Mouse (Mus musculus): ENCODE measurements at regions not wholly inside any gene's neighbourhood (a gene's known extent, or its start where the extent isn't known, plus 50 kb on each side); places are given as distances from the start of the nearest gene placed in this dataset.
"Not testable (repeated sequence)": the region's sequence is repeated elsewhere in the genome, so short reads cannot be mapped to it uniquely, and the experiment has no call there.

DNA sequence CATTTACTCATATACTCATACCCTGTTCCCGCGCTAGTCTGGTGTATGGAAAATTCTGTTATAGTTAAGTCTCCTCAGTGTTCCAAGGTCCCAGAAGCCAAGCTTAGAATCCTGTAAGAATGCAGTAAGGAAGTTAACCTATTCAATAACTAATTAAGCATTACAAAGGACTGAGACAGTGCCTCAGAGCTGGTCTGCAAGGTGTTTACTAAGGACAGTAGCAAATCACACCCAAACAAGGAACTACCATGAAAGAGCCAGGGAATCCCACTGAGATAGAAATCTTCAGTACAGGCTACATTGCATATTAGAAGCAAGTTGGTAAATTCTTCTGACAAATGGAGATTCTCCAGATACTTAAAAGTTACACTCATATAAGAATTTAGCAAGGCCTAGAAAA lies 516.7 kb upstream of the Gm10131 start:
- not testable (repeated sequence) for DNase-seq (ENCODE audit: low spot score)

DNA sequence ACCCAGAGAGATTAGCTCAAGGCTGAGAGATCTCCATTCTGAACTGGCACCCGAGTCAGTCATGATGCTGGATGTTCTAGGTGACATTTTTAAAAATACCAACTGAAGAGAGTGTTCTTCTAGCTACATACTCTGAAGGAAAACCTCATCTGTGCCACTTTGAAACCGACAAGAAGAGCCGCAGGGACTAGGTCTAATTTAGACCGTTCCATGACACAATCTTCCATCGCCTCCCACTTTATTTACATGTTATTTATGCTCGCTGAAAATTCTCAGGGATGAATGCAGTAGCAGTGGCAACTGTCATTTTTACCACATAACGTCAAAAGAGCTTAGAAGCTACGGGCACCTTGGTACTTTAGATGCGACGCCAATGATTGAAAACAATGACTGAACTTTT lies 514.1 kb upstream of the Gm10131 start:
- DNase-seq (ENCODE audit: low spot score): no peak

DNA sequence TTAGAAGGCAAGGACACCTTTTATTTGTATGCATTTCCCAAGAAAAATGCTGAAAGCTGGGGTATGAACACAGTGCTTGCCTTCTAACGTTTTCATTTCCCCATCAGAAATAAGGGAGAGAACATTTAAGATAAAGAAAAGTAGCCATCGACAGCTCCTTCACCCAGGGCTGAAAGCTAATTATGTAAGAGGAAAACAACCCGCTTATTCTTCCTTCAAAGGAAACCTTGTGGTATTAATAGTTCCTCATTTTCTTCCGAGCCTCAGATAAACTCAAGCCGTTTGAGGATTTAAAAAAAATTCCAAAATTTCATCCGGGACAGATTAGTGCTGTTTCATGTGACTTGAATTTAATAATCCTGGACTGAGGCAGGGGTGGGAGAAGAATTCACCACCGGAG lies 512.2 kb upstream of the Gm10131 start:
- no peak for DNase-seq (ENCODE audit: low spot score)

DNA sequence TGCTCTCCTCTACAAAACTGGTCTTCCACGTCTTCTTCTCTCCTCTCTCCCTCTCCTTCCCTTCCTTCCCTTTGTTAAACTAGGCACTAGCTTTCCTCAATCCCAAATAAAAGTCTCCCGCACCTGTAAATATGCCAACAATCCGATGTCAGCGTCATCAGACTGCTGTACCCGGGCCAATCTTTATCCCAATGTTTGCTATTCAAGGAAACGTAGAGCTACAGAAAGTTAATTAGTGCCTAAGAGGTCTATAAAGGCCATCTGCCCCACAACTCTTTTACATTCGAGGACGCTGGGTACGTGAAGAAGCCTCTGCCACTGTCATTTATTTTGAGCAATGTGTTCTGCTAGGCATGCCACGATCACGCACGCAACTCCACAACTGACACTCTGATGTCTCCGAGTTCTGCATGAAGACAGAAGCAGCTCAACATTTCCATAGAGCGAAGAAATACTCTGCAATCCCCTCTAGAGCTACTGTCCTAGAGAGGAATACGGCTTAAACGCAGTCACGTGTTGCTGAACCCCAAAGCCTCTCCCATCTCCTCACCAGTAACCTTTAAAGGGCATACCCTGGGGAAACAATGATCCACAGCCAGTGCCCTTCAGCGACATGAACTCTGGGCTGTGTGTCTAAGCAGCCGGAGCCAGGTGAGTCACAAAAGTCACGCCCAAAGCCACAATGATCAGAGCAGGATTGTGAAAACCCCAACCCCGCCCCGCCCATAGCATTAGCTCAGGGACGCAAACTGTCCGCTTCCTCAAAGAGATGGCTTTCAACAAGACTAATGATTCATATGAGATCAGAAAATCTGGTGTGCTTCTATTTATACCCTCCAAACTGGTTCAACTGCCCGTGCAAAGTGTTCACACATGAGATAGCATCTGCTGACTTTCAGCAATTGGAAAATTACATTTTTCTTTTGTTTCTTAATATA lies 510.9 kb upstream of the Gm10131 start:
- peak; percentile 48 for DNase-seq (ENCODE audit: low spot score)

DNA sequence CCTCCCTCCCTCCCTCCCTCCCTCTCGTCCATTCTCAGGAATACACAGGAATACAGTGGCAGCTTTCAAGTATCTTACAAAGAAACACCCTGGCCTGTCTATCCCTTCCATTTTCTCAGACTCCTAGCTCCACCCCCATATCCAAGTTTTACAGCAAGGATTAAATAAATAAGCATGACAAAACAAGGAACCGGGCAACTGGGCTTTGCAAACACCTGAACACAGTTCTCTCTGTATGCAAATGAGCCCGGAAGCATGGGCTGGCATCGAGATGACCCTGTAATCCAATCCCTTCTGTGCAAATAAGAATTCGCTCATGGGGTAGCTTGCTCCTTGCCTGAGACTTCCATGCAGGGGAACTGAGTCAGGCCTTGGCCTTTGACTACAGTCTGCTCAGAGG lies 506.5 kb upstream of the Gm10131 start:
- no peak for DNase-seq (ENCODE audit: low spot score)

DNA sequence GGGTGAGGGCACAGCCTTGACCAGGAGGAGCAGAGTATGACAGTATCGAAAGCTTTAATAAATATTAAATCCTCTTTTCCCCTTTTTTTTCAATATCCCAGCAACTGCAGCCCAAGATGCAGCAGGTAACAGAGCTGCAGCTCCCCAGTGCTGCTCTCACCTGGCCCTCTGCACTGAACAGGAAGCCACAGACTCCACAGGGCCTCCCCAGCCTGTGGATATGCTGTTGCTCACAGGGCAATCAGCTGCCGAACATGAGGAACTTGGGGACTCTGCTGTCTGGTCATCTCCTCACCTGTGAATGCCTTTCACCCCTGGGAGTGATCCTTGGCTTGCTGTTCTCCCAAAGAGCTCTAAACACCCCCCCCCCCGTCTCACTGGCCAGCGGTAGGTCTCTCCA lies 503.4 kb upstream of the Gm10131 start:
- no peak for DNase-seq (ENCODE audit: low spot score)

DNA sequence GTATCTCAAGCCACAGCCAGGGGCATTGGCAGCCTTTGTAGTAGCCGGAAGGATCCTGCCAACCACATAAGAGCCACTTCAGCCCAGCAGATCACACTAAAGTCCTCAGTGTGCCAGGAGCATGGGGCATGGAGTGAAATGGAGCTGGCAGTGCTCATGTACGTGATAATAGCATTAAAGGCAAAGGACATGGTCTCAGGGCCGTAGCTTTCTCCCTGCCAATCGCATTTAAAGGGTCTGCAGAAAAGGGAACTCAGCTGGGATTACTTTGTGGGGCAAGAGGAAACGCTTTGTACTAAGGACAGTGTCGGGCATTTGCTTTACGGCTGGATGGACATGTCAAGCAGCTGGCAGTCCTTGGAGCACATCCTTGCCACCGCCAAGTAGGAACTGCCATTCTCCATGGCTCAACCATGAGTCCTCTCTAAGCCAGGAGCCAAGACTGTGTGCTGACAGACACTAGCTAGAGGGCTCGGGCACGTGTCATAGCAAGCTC lies 502.5 kb upstream of the Gm10131 start:
- DNase-seq (ENCODE audit: low spot score): no peak

DNA sequence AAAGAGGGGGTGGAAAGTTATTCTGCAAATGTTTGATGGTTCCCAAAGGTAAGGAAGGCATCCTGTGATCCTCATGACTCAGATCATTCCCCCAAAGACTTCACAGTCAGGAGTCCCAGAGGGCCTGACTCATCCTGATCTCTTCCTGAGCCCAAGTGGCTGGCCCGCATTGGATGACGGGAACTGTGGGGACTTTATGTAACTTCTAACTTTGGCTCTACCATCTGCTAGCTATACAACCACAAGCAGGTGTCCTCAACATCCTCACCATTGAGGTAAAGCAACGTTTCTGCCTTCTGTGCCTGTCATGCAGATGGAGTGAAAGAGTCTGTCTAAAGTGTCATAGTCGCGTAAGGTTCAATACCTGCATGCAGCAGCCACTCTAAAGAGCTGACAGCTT lies 501.6 kb upstream of the Gm10131 start:
- DNase-seq (ENCODE audit: low spot score): no peak

DNA sequence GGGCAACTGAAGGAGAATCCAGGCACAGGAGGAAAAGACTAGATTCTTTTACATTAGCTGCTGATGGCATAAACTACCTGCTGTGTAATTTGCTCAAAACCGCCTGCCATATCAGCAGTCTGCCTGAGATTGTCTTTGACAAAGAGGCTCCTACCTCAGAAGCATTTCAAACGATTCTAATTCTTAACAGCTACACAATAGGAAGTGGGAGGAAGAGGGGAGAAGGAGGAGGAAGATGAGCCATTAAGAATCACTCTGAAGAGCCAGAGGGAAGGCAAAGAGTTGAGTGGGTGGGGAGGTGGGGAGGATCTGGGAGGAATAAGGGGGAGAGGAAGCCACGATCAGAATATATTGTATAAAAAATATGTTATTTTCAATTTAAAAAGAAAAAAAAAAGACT lies 500.9 kb upstream of the Gm10131 start:
- no peak for DNase-seq (ENCODE audit: low spot score)

DNA sequence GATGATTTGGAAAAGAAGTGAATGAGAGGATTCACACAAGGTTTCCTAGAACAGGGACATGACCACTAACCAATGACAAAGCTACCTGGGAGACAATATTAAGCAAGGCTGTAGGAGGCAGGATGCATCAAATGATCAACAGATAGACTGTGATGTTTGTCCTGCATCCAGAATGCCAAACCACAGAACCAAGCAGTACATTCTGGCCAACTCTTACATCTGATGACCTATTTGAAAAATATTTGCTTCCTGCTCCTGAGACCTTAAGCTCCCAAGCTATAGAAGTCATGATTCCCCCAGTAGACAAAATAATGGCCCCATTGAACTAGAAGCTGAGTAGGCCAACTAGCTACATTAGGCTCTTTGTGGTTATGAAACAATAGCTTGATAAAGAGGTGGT lies 498.6 kb upstream of the Gm10131 start:
- no peak for DNase-seq (ENCODE audit: low spot score)

DNA sequence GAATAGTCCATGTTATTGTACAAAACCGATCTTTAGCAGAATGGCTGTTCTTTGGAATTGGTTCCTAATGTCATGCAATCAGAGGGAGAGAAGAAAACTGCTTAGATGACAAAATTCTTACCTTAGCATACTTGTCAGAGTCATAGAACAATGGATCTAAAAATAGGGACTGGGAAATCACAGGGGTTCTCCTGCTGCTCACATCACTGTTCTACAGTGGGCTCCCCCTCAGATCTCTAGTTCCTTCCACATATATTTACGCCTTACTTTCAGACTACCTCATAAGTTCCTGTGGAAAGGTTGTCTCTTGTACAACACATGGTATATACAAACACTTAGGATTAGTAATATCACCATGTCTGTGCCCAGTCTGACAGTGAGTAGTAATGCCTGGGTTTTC lies 495.9 kb upstream of the Gm10131 start:
- DNase-seq (ENCODE audit: low spot score): no peak

DNA sequence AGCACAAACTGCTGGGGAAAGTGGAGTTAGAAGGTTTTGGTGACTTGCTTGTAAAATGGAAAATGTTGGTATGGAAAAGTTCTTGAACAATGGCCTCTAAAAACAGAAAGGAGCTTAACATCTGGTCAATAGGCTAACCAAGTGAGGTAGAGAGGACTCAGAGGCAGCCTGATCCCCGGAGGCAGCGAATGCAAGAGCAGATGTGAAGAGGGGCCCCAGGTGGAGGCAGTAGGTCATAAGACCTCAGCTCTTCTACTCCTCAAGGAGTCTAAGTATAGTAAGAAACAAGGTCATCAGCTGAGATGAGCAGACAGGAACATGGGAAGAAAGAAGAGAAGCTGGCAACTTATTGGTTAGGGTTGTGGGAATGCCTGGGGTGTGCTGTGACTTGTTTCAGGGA lies 493.5 kb upstream of the Gm10131 start:
- DNase-seq (ENCODE audit: low spot score): no peak

DNA sequence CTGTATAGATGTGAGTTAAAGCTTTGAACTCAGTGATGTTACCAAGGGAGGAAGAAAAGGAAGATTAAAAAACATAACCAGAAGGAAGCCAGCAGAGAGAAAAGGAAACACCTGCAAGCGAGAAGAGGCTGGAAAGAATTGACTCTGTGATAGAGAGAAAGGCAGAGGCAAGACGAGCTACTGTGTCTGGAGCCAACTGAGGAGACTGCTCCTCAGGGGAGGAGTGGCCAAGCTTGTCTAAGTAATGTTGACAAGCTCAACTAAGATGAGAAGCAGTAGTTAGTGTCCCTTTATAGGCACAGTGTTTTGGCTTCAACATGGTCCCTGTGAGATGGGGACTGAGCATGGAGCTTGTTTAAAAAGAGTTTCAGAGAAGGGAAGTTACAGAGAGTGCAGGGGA lies 493.0 kb upstream of the Gm10131 start:
- no peak for DNase-seq (ENCODE audit: low spot score)

DNA sequence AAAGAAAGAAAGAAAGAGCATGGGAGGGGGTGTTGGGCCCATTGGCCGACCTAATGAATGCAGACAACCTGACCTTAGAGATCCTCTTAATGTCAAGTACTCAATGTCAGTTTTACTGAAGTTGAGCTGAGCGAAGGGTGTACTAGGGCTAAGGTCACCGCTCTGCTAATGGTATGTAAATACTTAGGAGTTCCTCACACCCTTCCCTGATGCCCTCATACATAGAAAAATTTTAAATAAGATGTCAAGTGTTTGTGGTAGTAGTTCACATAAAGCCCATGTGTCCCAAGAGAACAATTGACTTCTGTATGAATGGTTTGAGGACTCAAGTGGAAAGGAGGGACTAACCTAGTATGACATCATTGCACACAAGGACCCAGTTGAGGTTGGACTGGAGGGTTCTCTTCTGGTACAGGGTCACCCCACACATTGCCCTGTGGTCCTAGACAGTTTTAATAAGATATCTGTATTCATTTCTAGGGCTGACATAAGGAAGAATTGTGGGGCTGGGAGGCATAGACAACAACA lies 490.0 kb upstream of the Gm10131 start:
- DNase-seq (ENCODE audit: low spot score): no peak

DNA sequence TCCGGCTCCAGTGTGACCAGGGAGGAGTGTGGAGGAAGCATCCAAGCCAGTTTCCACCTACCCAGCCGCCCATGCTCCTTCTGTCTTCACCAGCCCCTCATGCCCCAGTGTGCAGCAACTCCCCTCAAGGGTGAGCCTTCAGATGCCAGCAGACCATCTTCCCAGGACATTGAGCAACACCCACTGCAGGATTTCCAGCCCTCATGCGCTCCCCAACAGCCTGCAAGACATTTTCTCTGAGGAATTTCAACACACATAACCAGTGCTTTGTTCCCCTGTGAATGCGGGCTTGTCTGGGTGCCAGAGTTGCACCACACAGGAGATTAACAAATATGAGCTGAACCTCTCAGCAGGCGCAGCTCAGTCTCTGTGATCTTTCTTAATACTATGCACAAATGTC lies 489.3 kb upstream of the Gm10131 start:
- no peak for DNase-seq (ENCODE audit: low spot score)

DNA sequence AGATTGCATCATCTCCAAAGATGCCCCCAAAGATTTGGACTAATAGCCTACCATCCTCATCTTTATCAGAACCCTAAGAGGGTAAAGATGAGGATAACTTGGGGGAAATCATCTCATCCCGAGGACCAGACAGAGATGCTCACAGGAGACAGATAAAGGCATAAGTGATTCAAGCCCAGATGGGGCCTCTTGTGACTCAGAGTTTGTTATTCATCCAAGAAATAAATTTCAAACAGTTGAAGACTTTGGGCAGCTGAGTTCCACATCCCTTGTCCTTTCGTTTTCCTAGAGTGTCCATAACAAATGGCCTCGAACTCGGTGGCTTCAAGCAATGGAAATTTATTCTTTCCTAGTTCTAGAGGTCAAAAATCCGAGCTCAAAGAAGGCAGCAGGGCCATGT lies 485.1 kb upstream of the Gm10131 start:
- DNase-seq (ENCODE audit: low spot score): no peak

DNA sequence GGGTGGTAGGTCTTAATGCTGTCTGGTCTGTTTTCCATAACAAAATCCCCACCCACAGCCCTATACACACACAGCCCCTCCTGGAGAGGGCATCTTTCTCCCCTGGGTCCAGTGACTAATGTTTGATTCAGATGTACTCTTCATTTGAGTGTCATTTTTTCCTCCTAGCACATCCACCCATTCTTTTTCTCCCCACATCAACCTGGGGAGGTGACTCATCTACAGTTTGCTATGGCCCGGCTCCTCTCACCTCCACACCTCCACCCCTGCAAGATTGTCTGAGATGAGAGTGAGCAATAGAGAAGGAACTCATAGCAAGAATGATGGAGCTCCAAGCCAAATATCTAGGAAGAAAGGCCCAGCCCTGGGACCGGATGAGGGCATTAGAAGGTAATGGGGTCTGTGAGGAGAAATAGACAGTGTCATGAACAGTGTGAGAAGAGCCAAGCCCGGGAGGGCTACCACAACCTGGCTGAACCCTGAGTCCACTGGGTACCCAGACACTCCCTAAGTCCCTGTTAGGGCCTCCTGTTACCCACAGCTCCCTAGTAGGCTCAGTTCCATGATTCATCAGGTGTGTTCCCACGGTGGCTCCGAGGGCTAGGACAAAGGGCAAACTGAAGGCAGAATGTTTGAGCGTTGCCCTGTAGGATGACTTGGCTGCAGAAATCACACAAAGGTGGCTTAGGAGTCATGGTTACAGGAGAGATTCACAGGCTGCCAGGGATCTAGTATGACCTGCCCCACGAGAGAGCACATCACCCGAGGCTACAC lies 479.6 kb upstream of the Gm10131 start:
- DNase-seq (ENCODE audit: low spot score): no peak

DNA sequence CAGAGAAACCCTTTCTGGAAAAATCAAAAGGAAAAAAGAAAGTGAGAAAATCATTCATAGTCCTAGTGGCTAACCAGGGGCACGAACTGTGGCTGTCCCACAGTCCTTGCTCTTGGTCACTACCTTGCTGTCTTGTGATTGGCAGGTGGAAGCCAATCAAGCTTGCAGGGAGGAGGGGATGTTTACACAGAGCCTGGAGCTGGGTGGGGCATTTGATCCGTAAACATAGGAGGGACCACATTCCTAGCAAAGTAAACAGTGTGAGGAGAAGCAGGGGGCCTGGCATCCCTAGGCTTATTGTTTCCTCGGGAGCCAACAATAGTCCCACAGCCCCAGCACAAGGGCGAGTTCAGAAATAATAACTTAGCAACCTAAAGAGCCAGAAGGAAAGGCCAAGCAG lies 466.5 kb upstream of the Gm10131 start:
- no peak for DNase-seq (ENCODE audit: low spot score)

DNA sequence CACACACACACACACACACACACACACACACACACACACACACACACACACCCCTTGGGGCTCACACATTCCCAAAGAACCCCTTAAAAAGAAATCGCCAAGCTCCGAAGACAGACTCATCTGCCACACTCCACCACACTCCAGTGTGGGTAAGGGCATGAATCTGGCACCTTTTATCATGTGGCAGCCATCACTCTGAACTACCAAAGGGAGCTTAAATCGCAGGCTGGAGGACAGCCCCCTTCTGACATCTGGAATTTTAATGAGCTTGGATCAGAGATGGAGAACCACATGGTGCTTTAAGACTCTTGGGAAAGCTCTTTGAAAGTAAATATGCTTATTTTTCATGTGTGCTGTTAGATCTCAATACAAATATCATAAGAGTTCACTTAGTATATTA lies 462.5 kb upstream of the Gm10131 start:
- no peak for DNase-seq (ENCODE audit: low spot score)

DNA sequence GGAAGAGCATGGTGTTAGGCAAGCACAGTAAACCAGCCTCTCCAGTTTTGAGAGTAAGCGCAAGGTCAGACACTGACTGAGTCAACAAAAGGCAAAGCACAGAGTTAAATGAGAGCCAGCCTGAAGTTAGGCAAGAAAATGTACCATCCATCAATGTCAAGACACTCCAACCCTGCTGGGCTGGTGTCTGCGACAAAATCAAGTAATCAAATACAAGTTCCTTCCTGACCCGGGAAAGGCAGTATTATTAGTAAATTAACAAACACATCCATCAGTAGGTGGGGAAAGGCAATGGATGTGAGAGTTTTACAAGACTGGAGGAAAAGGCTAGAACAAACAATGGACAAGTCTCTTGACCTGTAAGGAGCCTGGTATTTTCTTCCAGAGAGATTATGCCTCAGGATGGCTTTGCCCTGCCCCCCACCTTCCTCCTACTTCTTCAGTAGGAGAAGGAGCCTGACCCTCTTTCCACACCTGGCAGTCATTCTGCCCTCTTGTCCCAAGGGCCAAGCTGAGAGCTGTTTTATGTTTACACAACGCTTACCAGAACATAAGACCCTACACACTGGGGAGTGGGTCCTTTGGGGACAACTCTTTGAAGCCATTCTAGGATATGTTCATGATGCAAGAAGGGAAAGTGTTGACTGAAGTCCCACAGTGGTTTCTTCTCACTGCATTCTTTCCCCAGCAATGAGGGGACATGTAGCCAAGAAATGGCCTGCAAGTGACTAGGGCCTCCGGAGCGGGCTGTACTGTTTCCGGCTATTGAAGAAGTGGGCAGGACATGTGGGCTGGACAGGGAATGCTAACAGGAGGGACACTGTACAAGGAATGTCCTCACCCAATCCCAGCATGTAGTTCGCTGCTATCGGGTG lies 461.7 kb upstream of the Gm10131 start:
- DNase-seq (ENCODE audit: low spot score): no peak

DNA sequence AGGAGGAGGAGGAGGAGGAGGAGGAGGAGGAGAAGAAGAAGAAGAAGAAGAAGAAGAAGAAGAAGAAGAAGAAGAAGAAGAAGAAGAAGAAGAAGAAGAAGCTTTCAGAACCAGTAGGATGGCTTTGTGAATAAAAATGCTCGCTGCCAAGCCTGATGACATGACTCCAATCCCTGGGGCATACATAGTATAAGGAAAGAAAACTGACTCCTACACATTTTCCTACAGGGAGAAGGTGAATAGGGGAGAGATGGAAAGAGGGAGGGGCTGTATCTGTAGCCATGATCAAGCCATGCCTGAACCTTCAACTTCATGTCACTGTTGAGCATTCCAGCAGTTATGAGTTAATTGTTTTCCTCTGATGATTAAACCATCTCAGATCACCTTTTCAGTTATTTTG lies 460.2 kb upstream of the Gm10131 start:
- DNase-seq (ENCODE audit: low spot score): no peak

DNA sequence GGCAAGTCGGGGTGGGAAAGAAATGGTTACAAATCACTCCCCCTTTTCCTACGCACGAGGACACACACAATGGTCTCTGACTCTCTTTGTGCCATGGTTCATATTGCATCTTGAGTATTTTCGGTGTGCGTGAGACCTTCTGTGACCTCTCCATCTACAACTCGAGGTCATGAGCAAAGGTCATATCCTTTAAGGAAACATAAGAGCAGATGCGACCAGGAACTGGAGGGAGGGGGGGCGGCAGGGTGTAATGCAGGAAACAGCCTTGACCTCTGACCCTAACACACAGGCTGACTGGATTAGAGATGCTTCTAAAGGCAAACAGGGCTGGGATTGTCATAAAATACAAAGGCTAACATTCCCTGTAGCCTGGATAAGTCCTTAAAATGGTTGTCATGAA lies 450.7 kb upstream of the Gm10131 start:
- DNase-seq (ENCODE audit: low spot score): no peak
